Mouse (Mus musculus) gonadal fat pad, adult 2 months (tissue): ENCODE measurements around the gene Efnb3. TPM values are rescaled to one million over a fixed set of nuclear protein-coding genes. Genes with fewer than 3 reads are reported as not detected.

Experiments used
- DNase-seq: peaks from one replicate; pipeline ENCODE4 v3.0.0-alpha.2; 2012; ENCODE audit warnings: low read depth
- polyA plus RNA-seq: library from polyadenylated mRNA; depleted of rRNA; stranded (reverse); fragments of >200 nt; gene quantifications from 2 replicates; pipeline ENCODE4 v1.2.3, GENCODE M21; 2012

Efnb3 gene
- polyA plus RNA-seq, 1 experiment, result 0.93 TPM

- DNase-seq, result no peak
These were observed 22.3 kb upstream of the Efnb3 start for GRCm38 (mm10) chr11:69582230-69582805.

GRCm38 (mm10) chr11:69581814-69582213 lies 21.8 kb upstream of the Efnb3 start:
- DNase-seq, result no peak

GRCm38 (mm10) chr11:69581147-69581688 lies 21.2 kb upstream of the Efnb3 start:
- DNase-seq, result peak; percentile 70

- DNase-seq, result no peak
These were observed 20.7 kb upstream of the Efnb3 start for GRCm38 (mm10) chr11:69580572-69581146.

GRCm38 (mm10) chr11:69580091-69580514 lies 20.1 kb upstream of the Efnb3 start, which contains the start of the genes Wrap53 and Trp53:
TSS of gene Wrap53 (minus strand) at chr11:69580255.
TSS of gene Trp53 (plus strand) at chr11:69580359.
- DNase-seq, result peak; percentile 82

GRCm38 (mm10) chr11:69579128-69580017 lies 19.4 kb upstream of the Efnb3 start:
- peak; percentile 95 for DNase-seq

GRCm38 (mm10) chr11:69578301-69578700 lies 18.3 kb upstream of the Efnb3 start:
- DNase-seq, result no peak

- no peak for DNase-seq
These were observed 16.3 kb upstream of the Efnb3 start for GRCm38 (mm10) chr11:69576307-69576706.

GRCm38 (mm10) chr11:69575220-69575619 lies 15.2 kb upstream of the Efnb3 start:
- DNase-seq, result no peak

- DNase-seq, result no peak
These were observed 5.1 kb upstream of the Efnb3 start for GRCm38 (mm10) chr11:69565131-69565530.

- DNase-seq, result no peak
These were observed 4.4 kb upstream of the Efnb3 start for GRCm38 (mm10) chr11:69564391-69564790.

GRCm38 (mm10) chr11:69563373-69563772 lies 3.4 kb upstream of the Efnb3 start:
- no peak for DNase-seq

GRCm38 (mm10) chr11:69560896-69561854 lies 1.2 kb upstream of the Efnb3 start:
- no peak for DNase-seq

GRCm38 (mm10) chr11:69559183-69559582 lies 822 bp downstream of the Efnb3 start:
- DNase-seq, result no peak

- no peak for DNase-seq
These were observed 1.2 kb downstream of the Efnb3 start for GRCm38 (mm10) chr11:69558756-69559155.

- DNase-seq, result no peak
These were observed 2.5 kb downstream of the Efnb3 start for GRCm38 (mm10) chr11:69557381-69557958.

GRCm38 (mm10) chr11:69554539-69555140 lies 5.4 kb downstream of the Efnb3 start:
- no peak for DNase-seq

GRCm38 (mm10) chr11:69553341-69553721 lies 6.7 kb downstream of the Efnb3 start:
- DNase-seq, result no peak

GRCm38 (mm10) chr11:69552622-69553340 lies 7.2 kb downstream of the Efnb3 start:
- no peak for DNase-seq

GRCm38 (mm10) chr11:69551310-69551709 lies 8.7 kb downstream of the Efnb3 start:
- DNase-seq, result no peak
